Mouse (Mus musculus) heart, postnatal 14 days (tissue): ENCODE measurements around the gene Pde4b. TPM values are rescaled to one million over a fixed set of nuclear protein-coding genes. Genes with fewer than 3 reads are reported as not detected.

ENCODE experiments used
- DNase-seq, 2 experiments: peaks; one replicate each; pipeline ENCODE4 v3.0.0; 2021 to 2022
- intact Hi-C: fragments of 180-260 bp; cut with DNase I; formaldehyde crosslinking; loops from one replicate; pipeline ENCODE4 v1.15.1; 2025
- total RNA-seq, 2 experiments: library from RNA; stranded (reverse); gene quantifications; 2 replicates each; pipeline ENCODE4 v1.2.3; 2021

Pde4b gene
- total RNA-seq, 2 experiments from 2014 or later, result 45.3 to 46.5 TPM

DNA sequence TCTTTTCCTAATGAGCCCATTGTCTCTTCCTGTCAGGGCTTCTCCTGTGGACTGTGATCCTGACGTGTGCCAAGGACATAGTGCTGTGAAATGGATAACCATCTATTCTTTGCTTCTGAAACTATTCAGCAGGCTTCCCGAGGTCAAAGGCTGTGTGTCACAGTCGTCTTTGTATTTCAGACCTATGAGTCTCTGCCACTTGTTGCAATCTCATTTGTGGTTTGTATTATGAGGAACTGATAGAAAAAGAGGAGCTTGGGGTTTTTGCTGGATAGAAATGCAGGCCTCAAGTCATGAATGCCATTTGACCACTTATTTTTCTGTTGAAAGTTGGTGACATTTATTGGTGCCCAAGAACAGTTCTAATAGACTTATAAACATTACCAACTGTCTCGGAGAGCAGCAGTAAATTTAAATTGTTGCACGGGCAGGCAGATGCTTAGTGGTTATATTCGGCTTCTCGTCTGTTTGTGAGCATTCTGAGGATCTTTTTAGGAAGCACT is 85.4 kb downstream of the Pde4b start:
- DNase-seq, result no peak
- intact Hi-C loops, result no loop called here

DNA sequence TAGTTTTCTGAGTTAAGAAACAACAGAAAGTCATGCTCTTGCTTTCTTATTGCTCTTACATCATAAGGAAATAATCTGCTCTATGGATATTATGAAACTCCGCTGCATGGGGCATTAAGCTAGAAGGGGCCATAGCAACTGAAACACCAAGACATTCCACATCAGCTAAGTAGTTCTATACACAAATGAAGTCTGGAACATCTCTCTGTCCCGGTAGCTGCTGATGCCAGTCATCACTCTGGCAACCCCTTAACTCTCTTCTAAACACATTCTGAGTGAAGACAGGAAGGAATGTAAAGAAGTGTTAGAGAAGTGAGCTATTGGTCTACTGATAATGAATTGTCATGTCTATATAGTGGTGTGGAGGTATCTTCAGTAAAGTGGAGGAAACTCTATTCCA is 88.6 kb downstream of the Pde4b start:
- intact Hi-C loops, result no loop called here
- DNase-seq, result no peak

DNA sequence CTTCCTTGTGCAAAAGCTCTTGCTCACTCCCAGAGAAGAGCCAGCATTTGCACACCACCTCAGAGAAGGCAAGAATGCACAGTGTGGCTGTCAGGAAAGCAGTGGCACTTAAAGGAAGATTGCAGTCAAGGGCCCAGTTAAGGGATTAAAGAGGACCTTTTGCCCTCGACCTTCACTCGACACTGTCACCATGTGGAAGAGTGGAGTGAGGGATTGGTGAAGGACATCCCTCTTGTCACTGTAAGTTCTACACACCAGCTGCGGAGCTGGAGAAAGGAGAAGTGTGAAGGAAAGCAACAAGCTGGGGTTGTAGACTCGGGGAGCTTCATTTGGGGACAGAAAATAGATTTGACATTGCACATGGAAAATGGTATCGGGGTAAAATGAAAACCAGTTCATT is 89.9 kb downstream of the Pde4b start:
- no peak for DNase-seq
- intact Hi-C loops, result no loop called here

DNA sequence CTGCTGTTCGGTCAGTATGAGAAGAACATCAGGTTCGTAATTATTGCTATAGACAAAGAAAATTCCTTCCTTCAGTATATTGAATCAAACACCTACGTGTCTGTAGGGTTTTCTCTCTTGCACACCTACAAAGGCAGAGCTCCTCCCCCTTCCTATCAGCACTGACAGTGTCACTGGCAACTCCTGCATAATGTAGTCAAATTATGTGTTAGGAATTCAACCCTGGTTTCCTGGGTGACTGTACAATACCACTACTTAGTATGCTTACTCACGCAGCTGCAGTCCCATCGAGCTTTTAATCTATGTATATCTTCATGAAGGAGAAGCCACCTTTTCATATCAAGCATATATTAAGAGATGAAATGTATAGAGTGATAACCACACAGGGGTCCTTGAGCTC is 99.5 kb downstream of the Pde4b start:
- DNase-seq, result no peak
- intact Hi-C loops, result no loop called here

DNA sequence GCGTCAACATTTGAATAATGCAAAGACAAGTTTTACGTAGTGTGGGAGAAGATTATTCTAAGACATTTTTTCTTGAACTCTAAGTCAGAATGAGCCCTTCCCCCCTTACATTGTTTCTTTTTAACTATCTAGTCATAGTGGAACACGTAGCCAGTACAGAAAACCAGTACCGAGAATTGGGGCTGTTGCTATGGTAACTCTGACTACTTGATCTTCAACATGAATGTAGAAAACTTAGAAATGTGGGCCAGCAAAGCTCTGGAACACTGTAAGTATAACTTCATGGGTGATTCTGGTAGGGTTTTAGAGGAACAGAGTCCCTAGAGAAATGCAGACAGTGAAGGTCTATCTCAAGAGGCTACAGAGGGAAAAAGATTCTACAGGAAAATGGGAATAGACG is 110.4 kb downstream of the Pde4b start:
- intact Hi-C loops, result no loop called here
- DNase-seq, result no peak

DNA sequence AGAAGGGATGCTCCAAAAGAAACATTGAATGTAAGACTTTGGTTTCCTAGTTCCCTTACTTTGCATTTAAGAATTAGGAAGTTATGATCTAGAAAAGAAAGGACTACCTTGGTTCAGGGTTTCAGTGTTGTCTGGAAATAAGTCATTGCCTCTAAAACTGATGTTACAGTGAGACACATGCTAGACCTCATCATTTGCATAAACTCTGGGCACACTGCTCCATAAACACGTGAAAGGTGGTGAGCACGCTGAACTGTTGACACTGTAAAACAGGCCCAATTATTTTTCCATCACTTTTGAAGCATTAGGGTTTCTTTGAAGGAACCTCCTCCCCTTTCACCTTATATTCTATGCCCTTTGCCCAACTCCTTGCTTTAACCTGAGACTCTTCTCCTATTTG is 122.4 kb downstream of the Pde4b start:
- no peak for DNase-seq
- intact Hi-C loops, result no loop called here

DNA sequence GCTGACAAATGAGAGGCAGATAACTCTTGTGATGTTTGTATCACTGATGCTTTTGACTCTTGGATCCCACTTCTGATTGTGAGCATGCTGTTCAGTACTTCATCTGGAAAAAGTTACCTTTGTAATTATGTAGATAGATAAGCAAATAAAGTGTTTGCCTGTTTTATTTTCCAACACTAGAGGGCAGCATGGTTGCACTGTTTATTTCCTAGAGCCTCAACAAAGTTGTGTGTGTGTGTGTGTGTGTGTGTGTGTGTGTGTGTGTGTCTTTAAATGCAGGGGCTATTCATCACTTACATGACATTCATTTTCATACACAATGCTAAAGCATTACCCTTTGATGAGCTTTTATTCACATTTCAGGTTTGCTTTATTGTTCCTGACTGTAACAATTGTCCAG is 139.4 kb downstream of the Pde4b start:
- intact Hi-C loops, result loop anchor here (1.0 to 5.0 kb wide), 3 partner anchors 91 to 431 kb away; no protein-coding TSS in a partner anchor
- peak in 1 of 2 experiments; percentile 49 for DNase-seq

DNA sequence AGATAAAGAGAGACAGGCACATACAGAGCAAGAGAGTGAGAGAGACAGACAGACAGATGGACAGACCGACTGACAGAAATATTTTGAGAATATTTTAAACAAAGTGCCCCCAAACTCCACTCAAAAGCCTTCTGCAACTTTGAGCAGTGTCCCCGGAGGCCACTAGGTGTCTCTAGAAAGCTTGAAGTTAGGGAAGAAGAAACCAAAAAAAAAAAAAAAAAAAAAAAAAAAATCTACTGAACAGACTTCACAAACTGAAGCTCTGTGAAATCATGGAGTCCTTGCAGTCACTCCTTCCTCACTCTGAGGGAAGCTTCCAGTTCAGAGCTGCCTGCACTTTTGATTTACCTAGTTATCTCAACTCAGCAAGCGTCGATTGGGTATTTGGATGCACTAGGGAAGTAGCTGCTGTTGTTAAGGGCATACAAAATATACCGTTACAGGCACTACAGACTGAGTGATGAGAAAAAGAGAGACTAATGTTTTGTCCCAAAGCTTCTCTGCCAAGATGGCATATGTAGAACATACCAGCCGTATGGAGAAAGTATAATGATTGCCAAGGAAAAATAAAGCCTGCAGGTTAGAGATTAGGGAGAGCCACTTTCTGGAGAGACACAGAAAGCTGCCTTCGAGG is 141.7 kb downstream of the Pde4b start:
- intact Hi-C loops, result loop anchor here (5.0 kb wide), 1 partner anchor 88 kb away; no protein-coding TSS in a partner anchor
- peak; percentile 18 to 61 for DNase-seq

DNA sequence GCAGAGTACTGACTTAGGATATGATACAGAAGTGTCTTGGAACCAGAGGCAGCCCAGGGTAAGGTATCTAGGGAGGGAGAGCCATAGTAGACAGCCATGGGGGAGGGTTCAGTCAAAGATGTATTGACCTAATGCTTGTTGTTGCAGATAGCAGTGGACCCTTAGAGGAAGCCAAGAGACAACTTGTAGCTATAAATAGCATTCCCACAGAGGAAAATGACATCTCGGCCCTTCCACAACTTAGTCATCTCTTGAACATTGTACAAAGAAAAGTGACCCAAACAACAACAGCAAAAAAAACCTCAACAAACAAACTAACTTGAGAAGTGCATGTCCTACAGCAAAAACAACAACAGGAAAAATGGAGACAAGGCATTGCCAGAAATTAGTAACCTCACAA is 143.6 kb downstream of the Pde4b start:
- intact Hi-C loops, result no loop called here
- no peak for DNase-seq

DNA sequence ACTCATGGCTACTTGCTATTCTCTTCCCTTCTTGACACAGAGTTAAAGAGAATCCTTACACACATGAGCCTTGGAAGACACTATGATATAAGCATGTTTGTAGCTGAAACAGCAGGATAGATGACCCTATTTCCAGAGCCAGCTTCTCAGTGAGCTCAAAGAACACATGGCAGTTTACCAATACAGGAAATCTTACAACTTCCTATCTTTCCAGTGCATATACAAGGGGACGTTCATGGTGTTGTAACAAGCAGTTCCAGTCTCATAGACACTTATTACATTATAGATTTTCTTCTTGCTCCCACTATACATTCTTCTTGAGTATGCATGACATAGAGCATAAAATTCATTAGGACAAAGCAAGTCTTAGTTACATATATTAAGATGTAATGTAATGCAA is 146.3 kb downstream of the Pde4b start:
- intact Hi-C loops, result no loop called here

DNA sequence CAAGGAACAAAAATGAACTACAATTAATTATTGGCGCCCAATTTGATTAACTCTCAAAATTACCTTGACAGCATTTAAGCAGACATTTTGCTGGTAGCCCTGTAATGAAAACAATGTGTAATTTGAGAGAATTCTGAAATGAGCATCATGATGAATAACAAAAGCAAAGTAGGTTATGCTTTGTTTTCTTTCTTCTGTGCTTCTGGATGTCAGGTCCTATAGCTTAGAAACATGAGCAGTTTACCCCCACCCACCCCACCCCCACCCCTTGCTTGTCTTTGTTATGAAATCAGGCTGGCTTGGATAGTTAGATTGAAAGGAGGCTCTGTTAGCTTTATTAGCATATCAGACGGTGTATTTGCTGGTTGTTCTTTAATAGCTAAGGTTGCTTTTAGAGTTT is 147.8 kb downstream of the Pde4b start:
- DNase-seq, result no peak
- intact Hi-C loops, result no loop called here

More for the DNA sequence above, 146.3 kb downstream of the Pde4b start:
- no peak for DNase-seq

DNA sequence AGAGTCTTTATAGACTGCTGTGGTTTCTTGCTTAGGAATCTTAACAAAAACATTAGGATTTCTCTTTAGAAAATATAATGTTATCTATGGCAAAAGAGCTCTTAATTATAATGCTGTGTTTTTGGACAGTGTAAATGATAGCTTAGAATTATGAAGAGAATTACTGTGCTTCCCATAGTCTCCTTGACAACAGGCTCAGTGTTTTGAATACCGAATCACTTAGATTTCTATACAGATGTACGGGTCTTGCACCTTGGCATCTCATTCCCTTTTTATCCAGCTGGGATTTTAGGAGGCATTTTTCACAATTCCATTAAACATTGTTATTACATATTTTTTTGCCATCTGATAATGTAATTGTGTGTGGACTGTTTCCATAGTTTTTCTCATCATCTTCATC is 151.8 kb downstream of the Pde4b start:
- DNase-seq, result no peak
- intact Hi-C loops, result no loop called here

DNA sequence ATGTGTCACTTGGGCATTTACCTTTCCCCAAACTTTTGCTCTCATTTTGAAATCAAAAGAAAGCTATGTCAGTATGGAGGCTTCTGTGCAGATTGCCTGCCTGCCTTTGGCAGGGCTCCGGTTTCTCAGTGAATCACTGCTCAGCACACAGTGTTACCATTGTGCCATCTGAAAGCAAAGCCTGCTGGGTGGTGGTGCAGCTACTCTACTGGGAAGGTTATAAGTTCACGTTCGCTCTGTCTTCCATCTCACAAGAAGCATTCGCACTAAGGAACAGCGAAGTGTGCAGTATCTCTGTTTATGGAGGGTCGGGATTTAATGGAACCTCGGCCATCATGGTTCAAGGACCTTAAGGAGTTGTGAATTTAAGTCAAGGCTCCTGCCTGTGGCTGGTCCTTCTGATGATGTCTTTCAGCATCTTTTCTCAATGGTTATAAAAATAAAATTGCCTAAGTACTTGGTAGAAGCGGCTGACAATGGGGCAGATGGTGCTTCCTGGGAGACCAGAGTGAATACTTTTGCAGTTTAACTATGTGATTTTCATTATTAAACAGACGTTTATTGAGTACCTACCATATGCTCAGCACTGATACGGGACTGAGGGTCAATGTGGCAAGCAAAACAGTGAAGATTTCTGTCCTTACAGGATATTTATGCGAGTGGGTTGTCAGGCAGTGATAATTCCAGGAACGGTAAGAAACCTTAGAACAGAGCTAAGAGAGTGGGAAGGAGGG is 152.5 kb downstream of the Pde4b start:
- intact Hi-C loops, result no loop called here
- DNase-seq, result no peak

DNA sequence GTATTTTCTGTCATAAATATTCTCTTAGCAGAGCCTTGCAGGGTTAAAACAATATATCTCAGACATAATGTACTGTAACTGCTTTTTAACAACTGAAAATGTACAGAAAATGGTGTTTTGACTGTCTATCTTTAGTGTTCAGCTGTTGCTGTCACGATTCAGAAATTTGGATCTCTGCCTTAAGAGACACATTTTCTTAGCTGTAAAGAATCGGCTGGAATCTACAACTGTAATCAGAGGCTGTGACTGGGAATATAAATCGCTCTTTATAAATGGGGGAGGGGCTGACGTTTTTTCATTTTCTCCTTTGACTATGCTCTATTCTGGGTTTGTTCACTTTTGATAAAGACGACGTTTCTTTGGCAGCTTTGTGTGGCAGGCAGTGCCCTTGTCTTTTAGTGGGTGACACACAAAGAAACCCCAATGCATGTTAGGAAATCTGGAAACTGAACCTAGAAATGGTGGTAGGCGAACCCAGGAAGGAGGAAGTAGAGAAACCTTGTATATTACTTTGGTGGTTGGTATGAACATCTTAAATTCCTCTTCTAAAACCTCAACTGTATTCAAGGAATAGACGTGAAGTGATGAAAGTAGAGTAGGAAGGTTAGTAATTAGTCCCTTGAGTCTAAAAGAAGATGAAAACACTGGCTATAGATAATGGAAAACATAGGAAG is 153.5 kb downstream of the Pde4b start:
- no peak for DNase-seq
- intact Hi-C loops, result no loop called here

DNA sequence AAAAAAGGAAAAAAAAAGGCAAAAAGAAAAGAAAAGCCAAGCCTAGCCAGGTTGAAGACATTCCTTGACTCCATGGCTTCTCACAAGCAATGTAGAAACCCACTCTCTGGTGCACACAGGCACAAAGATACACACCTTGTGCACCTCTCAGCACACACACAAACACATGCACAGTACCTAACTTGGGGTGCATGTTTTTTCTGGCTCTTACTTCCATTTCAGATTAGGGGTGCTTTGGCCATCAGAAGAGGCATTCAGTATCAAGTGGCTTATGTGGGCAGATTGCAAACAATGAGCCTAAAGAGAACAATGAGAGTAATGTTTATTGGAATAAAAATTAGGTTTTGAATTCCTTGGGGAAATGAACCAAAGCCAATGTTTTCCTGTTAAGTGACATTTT is 166.7 kb downstream of the Pde4b start:
- intact Hi-C loops, result no loop called here
- DNase-seq, result no peak

DNA sequence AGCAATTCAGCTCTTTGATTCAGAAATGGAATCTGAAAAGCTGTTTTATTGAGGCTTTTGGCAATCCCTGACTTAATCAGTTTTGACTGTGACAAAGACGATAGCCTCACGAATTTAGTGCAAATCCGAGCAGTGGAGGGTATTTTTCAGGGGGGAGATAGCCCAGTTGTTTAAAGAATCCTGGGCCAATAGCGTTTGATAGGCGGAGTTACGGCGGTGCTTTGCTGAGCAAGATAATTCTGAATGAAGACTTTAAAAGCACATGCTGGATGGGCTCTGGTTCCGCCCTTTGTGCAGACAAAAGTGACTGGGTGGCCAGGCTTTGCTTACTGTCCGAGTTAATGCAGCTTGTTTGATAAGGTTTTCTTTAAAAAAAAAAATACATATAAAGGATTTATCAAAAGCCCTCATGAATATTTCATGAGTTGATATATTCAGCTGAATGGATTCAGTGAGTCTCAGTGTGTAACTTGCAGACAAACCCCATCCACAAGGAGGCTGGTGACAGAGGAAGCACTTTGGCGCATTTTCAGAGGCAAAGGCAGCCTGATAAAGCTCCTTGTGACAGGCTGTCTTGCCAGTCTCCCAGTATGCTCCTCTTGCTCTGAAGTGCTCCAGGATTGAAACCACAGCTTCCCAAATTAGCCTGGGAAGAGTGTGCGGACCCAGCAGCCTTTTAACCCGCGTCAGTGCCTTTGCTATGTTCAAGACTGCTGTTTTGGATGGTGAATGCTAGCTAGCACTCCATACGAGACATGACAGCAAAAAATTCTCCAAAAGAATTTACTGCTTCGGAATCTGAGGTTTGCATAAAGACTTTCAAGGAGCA is 167.3 kb downstream of the Pde4b start:
- intact Hi-C loops, result no loop called here
- DNase-seq, result peak; percentile 18 to 31

DNA sequence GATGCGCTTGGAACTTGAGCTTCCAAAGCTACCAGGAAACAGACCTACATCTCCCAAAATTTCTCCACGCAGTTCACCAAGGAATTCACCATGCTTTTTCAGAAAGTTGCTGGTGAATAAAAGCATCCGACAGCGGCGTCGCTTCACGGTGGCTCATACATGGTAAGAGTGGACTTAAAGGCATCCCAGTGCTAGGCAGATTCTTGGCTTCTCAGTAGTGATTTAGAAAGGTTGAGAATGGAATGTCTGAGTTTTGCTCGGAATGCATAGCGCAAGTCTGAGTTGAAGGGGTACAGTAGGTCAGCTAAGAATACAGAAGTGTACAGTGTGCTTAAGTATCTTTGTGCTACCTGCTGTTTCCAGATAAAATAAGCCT is 167.9 kb downstream of the Pde4b start:
- DNase-seq, result no peak
- intact Hi-C loops, result no loop called here

DNA sequence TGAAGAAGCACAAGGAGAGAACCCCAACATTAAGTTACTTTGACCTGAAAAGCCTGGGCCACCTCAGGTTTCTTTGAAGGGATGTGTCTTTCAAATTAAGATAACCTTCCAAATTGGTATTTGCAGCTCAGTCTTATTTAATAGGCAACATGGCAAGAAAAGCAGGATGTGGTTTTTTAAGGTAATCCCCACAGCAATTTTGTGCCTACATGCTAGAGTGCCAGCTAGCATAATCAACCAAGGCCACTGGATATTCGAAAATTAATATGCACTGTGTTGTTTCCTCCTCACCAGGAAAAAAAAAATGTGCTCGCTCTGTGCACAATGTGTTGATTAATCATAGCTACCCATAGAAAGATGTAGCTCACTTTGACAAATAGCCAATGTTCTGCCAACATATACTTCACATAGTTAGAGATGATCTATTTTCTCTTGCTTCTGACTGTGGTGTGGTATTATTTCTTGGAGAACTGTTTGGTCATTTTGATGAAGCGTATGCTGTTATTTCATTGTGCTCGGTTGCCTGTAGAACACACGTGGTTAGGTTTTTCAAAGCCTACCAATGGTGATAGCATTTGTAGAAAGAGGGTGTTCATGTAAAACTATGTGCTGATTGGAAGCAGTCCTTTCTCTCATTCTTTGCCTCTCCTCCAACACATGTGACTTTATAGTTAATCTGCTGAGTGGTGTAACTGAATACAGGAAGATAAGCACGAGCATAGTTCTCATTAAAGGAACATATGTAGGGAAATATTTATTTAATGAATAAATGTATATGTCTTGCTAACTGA is 169.0 kb downstream of the Pde4b start:
- intact Hi-C loops, result no loop called here
- no peak for DNase-seq

DNA sequence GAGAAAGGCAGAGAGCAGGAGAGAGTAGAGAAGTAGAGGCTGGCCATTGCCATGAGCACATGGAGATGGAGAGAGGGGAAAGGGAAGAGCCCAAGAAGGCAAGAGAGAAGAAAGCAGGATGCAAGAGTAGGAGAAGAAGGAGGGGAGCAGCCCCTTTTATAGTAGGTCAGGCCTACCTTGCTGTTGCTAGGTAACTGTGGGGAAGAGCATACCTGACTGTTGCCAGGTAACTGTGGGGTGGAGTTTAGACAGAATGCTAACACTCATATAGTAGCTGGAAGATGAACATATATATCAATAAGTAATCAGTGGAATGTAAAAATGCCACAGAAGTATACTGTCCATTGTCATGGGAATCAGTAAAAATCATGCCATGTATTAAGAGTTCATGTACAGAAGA is 172.9 kb downstream of the Pde4b start:
- intact Hi-C loops, result no loop called here
- no peak for DNase-seq

DNA sequence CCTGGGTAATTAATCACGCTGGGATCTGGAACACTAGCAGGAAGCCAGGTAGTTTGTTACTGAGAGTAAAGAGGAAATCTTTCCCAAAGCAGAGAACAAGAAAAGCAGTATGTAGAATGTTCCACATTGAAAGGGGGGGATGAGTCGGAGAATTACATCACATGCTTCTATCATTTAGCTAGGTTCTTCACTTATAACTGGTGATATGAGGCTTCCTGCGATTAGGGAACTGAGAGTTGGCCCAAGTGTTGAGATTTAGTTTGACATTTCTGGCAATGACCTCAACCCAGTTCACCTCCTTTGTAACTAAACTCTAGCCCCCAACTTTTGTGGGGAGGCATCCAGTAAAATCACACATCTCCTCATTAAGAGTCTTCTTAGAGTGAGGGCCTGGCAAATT is 185.0 kb downstream of the Pde4b start:
- intact Hi-C loops, result no loop called here
- DNase-seq, result no peak
